Mouse (Mus musculus) left cerebral cortex, adult 9 months (tissue): ENCODE measurements around the gene Vmn1r78.
"Not testable (repeated sequence)": the region's sequence is repeated elsewhere in the genome, so short reads cannot be mapped to it uniquely, and the experiment has no call there.

Experiments
- DNase-seq, 2 experiments: peaks; one replicate each; pipeline ENCODE4 v3.0.0; 2022; ENCODE audit warnings: low spot score in 2 of 2

Vmn1r78 gene

GRCm38 (mm10) chr7:12149957-12150356, at the start of gene Vmn1r78:
Gene Vmn1r78 (plus strand): TSS chr7:12150257.
- DNase-seq = no peak

- DNase-seq = not testable (repeated sequence)
These were observed 6.4 kb downstream of the Vmn1r78 start for GRCm38 (mm10) chr7:12156463-12156862.

- DNase-seq = not testable (repeated sequence)
These were observed 20.9 kb downstream of the Vmn1r78 start, which contains the start of gene Vmn1r79 for GRCm38 (mm10) chr7:12170979-12171378. Gene Vmn1r79 (plus strand): TSS chr7:12171279.

- not testable (repeated sequence) for DNase-seq
These were observed 22.9 kb downstream of the Vmn1r78 start for GRCm38 (mm10) chr7:12172926-12173325.

GRCm38 (mm10) chr7:12188986-12189385, 38.9 kb downstream of the Vmn1r78 start, which contains the start of gene Vmn1r80:
Gene Vmn1r80 (plus strand): TSS chr7:12189286.
- no peak for DNase-seq

GRCm38 (mm10) chr7:12204141-12204540, 54.1 kb downstream of the Vmn1r78 start:
- no peak for DNase-seq
